Mouse (Mus musculus) kidney, adult 11 months (tissue): ENCODE measurements around the gene St7.
"Not testable (repeated sequence)": the region's sequence is repeated elsewhere in the genome, so short reads cannot be mapped to it uniquely, and the experiment has no call there.

Experiments
- DNase-seq: peaks from one replicate; pipeline ENCODE4 v3.0.0; 2022

The St7 gene

GRCm38 (mm10) chr6:17692647-17693046, at the start of gene St7:
St7 (plus strand) TSS chr6:17692933.
- no peak for DNase-seq

- no peak for DNase-seq
Measured at GRCm38 (mm10) chr6:17646107-17646506, 46.6 kb upstream of the St7 start.

DNA sequence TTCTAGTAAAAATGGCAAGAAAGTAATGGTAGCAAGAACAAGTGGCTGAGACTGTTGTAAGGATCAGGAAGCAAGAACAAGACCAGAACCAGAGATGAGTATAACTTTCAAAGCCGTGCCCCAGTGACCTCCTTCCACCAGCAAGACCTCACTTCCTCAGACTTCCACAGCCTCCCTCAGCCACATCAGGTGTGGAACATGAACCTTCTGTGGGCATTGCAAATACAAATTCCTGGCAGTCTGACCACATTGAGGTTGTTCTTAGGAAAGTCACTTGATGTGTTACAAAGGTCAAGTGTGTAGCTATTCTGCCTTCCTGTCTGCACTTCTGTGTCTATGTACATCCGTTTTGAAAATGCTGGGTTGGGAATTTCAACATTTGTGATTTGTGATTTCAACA, 40.6 kb upstream of the St7 start:
- no peak for DNase-seq

- DNase-seq: no peak
Measured at GRCm38 (mm10) chr6:17655080-17655479, 37.7 kb upstream of the St7 start.

DNA sequence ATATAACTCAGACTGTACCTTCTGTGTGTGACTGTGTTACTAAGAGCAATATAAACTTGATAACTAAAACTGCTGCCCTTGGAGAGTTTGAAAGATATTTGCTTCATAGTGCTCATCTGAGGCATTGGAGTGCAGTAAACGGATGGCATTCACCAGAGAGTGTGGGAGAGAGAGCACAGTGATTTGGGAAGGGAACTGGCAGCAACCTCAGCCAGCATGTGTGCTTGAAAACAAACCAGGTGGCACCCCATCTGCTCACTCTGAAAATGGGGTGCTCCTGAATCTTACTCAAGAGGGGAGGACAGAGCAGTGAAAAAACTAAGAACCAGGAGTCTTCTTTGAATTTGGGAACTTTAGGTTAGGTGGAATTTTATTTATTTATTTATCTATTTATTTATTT, 35.4 kb upstream of the St7 start:
- DNase-seq: no peak

GRCm38 (mm10) chr6:17665348-17665747, 27.4 kb upstream of the St7 start:
- no peak for DNase-seq

GRCm38 (mm10) chr6:17666024-17666423, 26.7 kb upstream of the St7 start:
- no peak for DNase-seq

DNA sequence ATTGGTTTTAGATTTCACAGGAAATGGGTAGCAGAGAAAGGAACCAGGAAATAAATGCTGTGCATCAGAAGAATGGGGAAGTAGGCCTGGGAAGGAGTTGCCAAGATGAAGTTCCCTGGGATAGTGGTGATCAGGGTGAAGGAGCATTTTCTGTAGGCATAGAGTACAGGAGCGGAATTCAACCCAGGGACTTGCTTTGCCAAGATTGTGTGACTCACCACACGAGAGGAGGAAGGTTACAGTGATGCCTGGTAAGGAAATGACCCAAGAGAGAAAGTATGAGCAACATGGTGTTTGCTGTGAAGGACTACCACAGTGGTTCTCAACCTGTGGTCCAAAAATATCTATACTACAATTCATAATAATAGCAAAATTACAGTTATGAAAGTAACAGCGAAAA, 24.9 kb upstream of the St7 start:
- DNase-seq: no peak

GRCm38 (mm10) chr6:17668334-17668733, 24.4 kb upstream of the St7 start:
- DNase-seq: no peak

DNA sequence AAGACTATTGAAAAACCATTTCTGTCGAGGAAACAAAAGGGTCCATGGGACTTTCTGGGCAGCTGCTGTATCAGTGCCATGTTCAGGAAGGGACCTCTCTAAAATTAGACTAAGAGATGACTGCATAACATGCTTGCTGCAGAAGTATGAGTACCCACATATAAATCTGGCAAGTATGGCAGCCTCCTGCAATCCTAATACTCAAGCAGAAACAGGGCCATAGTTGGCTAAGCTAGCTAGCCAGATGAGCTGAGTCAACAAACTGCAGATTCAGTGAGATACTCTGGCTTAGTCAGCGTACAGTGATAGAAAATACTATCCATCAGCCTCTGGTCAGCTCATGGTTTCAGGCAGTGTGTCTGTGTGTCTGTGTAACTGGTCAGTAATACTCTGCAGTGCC, 22.9 kb upstream of the St7 start:
- no peak for DNase-seq

DNA sequence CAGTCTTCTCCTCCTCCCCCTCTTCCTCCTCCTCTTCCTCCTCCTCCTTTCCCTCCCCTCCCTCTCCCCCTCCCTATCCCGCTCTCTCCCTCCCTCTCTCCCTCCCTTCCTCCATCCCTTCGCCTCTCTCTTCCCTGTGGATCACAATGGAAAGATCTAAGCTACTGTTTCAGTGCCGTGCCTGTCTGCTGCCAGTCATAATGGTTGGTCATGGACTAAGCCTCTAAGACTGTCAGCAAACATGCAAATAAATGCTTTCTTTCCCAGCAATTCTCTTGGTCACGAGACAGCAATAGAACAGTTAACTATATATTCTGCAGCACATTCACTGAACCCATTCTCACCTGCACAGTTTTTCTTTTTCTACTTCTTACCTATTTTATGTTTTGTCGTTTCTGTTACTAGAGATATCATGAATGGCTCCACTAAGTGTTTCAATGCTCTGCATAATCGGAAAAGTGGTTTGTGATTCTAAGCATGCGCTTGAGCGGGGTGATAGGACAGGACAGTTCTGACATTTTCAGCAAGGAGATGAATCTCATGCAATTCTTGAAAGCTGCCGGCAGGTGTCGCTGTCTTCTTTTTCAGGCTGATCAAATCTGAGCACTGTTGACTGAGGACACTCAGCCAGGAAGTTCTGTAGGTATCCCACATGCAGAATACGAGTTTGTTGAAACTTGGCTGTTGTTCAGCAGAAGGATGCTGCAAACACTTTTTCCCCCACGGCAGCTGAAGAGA, 17.5 kb upstream of the St7 start:
- DNase-seq: peak; percentile 15

DNA sequence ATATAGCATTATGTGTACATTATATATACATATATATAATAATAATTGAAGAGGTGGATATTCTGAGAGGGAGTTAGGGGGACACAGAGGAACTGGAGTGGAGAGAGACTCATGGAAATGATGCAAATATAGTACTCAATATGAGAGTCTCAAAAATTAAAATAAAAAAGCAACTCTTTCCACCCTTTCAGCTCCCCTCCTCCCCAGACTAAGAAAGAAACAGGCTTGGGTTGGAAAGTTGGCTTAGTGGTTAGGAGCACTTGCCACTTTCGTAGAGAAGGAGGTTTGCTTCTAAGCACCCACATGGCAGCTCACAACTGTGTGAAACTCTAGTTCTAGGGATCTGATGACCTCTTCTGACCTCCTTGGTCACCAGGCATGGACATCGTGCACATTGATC, 15.7 kb upstream of the St7 start:
- DNase-seq: no peak

DNA sequence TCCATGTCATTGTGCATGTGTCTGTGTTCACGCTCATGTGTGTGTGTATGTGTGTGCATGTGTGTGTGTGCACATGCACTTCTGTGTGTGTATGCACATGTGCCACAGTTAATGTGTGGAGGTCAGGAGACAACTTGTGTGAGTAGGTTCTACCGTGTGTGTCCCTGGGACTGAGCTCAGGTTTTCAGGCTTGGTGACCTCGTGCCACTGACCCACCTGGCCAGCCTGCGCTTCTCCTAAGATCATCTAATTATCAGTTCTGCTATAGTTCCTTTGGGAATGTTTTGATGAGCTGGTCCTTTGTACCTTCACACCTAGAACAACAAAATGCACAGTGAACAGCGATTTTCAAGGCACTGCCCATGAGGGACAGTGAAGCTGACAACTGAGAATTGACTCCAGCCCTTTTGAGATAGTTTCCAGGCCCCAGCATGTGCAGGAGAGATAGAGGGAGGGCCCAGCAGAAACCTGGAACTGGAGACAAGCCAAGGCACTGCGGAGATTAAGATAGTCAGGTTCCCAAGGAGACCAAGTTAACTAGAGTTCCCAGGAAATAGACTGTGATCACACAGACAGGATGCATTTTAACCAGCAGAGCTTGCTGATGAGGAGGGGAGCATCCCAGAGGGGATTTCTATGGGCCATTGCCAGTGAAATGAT, 12.3 kb upstream of the St7 start:
- no peak for DNase-seq

GRCm38 (mm10) chr6:17681810-17682209, 10.9 kb upstream of the St7 start:
- DNase-seq: no peak

DNA sequence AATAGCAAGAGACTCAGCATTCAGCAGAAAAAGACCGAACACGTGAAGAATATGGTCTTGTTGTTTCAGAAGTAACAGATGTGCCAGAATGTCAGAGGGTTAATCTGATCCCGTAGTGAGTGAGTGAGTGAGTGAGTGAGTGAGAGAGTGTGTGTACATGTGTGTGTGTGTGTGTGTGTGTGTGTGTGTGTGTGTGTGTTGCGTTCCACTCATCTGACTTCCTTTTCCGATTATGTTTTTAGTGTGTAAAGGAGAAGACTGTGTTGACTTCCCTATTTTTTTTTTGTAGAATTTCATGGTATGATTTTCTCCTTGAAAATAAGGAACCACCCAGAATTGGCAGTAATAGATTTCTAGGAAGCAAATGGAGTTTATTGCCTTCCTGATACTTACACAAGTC, 4.1 kb upstream of the St7 start:
- no peak for DNase-seq

- DNase-seq: peak; percentile 71
Measured at GRCm38 (mm10) chr6:17693726-17694549, 1.2 kb downstream of the St7 start.

DNA sequence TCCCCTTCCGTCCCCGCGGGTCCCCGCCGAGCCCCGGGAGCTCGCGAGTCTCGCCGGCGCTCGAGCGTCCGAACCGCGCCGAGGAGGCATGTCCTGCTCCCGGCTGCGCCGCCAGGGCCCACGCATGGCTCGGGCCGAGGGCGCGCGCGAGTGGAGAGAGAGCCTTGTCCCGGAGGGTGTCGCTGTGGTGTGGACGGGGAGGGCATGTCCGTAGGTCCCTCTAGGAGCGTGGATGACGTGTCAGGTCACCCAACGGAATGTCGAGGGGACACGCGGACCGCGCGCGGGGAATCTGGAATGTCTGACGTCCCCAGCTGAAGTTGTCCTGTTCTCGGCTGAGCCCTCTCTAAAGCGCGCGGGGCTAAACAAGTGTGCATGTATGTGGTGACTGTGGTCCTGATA, 1.8 kb downstream of the St7 start:
- DNase-seq: peak; percentile 74

DNA sequence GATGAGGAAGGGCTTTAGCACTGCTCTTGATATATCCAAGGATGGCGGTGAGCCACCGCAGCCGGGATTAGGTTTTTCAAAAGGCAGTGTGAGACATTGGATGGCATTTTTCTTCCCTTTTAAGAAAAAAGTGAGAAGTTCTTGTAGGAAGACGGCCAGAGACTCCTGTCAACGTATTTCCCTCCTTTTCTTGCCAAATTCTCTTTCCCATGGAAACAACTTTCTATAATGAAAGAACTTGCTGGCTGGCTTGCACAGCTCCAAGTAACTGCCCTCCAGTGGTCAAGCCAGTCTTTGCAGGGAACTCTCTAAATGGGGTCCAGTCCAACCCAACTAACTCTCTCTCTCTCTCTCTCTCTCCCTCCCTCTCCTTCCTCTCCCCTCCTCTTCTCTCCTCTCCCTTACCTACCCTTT, 3.6 kb downstream of the St7 start:
- peak; percentile 40 for DNase-seq

DNA sequence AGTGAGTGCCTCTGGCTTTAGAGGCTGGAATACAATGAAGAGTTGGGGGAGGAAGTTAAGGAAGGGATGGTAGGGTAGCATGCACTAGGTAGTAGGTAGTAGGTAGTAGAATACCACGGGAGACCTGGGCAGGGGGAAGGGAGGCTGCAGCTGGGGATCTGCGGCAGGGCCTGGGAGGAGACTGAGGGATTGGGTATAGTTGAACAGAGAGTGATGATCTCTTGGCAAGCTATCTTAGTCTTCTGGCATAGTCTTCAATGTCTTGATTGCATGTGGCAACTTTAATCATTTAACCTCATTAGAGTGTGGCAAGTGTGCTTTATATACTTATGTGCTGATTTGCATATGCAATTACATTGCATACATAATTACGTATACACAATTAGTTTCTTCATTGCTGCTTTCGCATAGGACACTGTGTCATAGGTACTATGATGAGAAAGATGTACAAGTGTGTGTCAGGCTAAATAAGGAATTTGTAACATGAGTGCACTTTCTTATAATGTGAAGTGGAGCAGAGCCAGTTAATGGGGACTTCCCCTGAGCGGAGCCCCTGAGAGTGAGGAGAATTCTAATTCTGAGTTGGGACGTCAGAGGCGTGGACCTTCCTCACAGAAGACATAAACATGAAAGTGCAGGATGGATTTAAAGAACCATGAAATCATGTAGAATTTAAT, 8.3 kb downstream of the St7 start:
- DNase-seq: no peak

- DNase-seq: not testable (repeated sequence)
Measured at GRCm38 (mm10) chr6:17704038-17704437, 11.3 kb downstream of the St7 start.

- no peak for DNase-seq
Measured at GRCm38 (mm10) chr6:17705973-17706372, 13.2 kb downstream of the St7 start.

- DNase-seq: no peak
Measured at GRCm38 (mm10) chr6:17718978-17719377, 26.2 kb downstream of the St7 start.

- no peak for DNase-seq
Measured at GRCm38 (mm10) chr6:17719423-17719822, 26.7 kb downstream of the St7 start.
